Mouse (Mus musculus) forelimb bud, embryonic 11.5 days (tissue): ENCODE data around the gene Mrvi1.
"Not testable (repeated sequence)": the region's sequence is repeated elsewhere in the genome, so short reads cannot be mapped to it uniquely, and the experiment has no call there.

ENCODE experiments used
- DNase-seq: peaks from one replicate; pipeline ENCODE4 v3.0.0-alpha.2; 2012; ENCODE audit warnings: low read depth, low spot score

Gene Mrvi1

DNA sequence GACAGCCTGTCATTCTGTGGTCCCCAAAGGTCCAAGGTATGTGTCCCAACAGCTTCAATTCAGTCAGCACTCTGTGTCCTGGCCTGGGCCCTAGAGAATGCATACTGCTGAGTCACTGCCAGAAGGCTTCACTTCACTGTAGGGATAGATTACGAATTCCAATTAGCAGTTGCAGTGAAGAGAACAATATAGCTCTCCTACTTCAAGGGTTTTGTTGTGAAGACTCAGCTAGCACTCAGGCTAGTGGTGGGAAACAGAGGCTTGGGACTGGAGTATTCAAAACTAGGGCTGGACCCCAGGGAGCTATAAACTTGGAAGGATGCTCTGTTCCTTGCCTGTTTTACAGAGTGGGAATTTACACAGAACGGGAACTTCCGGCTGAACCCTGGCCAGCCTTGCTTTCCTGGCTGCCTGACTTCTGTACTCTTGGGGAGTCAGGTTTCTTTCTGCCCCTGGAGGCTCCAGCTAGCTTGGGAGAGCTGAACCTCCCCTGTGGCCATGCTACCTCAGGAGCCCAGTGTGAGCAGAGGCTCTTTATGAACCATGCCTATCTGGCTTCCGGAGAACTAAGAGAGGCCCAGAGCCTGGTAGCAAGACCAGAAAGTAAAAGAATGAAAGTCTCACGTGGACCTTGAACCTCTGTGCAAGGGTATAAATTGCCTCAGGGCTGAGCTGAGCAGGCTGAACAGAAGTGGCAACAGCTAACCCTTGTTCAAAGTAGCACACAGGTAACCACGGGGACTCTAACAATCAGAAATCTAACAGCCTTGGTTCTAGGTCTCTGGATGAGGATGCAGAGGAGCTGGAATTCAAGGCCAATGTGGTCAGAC is 40.3 kb downstream of the Mrvi1 start:
- peak; percentile 49 for DNase-seq

DNA sequence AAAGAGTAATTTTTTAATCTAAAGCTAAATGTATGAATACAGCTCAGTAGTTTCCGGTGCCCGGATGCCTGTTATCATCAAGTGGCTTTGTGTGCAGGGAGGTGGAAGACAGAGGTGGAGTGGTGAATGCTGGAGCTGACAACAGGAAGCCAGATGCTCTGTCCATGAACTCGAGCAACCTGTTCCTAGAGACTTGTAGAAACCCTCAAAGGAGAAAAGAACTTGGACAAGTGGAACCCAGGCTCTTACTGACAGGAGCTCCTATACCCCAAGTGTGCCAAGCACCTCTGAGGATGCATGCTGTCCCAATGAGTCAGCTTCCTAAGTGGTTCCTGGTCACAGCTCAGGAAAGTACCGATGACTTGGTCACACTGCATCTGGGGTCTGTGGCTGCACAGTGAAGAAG is 41.1 kb downstream of the Mrvi1 start:
- no peak for DNase-seq

GRCm38 (mm10) chr7:110935815-110936762 is 46.2 kb downstream of the Mrvi1 start:
- DNase-seq: no peak

GRCm38 (mm10) chr7:110933999-110934398 is 48.3 kb downstream of the Mrvi1 start:
- DNase-seq: no peak

DNA sequence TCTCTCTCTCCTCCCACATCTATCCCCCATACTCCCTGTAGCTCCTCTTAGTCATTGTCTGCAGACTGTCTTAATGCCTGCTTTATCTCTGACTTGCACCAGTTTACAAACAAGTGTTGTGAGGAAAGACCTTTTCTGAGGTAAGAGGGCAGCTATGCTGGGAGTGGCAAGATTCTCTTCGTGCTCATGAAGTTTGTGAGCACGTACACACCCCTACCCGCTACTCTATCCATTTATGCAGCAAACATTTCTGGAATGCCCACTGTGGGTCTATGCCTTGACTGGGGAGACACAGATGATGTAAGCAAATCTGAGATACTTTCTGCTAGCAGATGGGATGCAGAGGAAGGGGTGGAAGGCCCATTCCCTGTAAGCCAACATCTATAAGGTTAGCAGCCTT is 48.9 kb downstream of the Mrvi1 start:
- no peak for DNase-seq

DNA sequence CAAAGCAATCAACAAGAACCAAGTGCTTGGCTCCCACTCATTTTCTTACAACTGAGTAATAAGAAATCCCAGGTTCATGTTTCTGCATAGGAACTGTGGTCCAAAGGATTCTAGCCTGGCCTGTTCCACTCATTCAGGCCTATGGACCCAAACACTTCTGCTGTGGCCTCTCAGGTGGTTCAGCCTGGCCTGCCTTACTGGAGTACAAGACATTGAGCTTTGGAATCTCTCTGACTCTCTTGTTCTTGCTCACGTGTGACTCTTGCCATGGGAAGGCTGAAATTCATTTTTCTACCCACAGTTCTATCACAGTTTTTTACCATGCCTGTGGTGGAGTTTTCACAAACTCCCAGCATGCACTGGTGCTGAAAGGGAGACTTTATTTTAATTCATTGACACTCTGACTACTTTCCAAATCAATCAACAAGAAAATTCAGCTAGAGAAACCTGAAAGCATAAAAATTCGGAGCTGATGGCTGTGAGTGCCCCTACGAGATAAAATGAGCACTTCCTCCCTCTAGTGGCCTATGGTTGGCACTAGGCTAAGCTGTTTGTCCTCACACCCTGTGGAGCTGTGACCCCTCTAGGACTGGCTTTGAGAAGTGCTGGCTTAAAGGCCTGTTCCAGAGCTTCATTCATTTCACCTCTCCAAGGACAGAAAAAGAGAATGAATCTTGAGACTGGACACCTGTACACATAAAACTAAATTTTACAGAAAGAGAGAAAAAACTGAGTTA is 52.0 kb downstream of the Mrvi1 start:
- DNase-seq: peak; percentile 19

GRCm38 (mm10) chr7:110926562-110926961 is 55.7 kb downstream of the Mrvi1 start:
- no peak for DNase-seq

DNA sequence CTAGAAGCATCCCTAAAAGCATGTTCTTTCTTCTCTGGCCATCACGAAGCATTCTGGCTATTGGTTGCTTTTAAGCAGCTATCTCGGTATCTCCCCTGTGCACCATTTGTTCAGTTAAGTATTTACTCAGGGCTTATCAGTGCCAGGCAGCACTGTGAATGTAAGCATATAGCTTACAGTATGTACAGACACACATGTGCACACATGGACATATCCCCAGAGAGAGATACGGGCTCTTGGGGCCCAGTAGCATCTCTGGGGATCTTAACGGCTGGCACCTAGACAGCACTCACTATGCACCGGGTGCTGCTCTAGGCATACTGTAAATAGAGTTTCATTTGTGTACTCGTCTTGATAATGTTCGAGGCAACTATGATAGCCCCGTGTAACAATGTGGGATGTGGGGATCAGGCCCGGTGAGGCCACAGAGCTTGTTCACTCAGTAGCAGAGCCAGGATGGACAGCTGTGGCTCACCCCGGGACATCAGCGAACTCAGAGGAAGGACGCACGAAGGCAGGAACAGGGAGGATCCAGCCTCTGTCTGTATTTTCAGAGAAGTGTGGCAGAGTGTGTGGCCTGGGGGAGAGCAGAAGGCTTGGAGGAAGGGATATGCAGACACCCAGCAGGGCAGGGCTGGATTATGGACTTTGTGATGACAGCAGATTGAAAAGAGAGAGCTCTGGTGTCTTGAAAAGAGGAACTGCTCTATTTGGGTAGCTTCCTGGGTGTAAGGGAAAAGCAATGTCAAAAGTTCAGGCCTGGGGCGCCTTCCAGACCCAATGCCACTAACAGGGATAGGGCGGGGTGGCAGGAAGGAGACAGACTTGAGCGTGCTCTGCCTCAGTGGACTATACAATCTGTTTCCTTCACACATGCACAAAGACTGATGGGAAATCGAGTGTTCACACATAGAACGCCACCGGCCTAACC is 61.7 kb downstream of the Mrvi1 start:
- DNase-seq: no peak

- DNase-seq: no peak
These were observed 62.5 kb downstream of the Mrvi1 start for GRCm38 (mm10) chr7:110919721-110920120.

- DNase-seq: no peak
These were observed 66.3 kb downstream of the Mrvi1 start for GRCm38 (mm10) chr7:110915913-110916312.

GRCm38 (mm10) chr7:110914531-110914930 is 67.7 kb downstream of the Mrvi1 start:
- no peak for DNase-seq

DNA sequence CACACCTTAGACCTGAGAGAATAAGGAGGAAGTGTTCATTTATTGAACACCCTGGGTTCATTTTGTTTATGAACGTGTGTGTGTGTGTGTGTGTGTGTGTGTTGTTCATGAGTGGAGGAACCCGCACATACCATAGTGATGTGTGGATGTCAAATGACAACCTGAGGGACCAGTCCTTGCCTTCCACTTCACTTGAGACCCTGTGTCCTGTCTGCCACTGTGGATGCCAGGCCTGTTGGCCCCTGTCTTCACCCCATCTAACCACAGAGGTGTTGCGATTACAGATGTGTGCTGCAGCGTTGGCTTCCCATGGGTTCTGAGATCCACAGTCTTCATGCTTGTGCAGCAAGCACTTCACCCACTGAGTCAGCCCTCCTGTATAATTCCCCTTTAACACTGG is 68.5 kb downstream of the Mrvi1 start:
- DNase-seq: no peak

- no peak for DNase-seq
These were observed 73.8 kb downstream of the Mrvi1 start for GRCm38 (mm10) chr7:110908209-110909144.

DNA sequence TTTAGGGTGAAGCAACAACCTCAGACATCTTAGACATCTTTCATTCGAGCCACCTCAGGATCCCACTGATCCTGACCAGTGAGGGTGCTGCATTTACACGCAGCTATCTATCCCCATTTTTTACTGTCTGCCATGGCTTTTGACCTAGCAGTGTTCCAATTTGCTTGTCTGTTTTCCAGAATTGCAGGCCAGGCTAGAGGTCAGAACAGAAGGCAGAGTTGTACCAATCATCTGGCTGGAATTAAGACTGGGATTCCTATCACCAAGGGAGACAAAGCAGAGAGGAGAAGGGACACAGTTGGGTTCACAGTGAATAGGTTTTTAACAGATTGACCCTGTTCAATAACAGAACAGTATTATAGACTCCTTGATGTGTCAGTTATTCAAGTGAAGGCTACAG is 75.7 kb downstream of the Mrvi1 start:
- no peak for DNase-seq

DNA sequence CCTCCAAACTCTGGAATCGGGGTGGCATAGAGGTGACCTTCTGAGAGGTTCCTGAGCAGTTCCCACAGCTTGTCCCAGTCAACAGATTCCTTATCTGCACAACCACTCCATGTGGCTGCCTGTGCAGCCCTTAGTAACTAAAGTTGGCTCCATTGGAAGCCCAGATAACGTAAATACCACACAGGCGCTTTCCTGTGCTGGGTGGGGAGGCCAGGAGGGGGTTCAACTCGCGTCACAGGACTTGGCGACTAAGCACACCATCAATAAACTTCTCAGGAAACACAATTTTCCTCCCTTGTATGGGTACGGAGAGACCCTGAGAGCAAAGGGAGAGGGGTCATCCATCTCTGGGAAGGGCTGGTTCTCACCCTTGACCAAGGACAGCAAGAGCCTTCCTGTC is 79.0 kb downstream of the Mrvi1 start:
- DNase-seq: no peak

GRCm38 (mm10) chr7:110897202-110897601 is 85.1 kb downstream of the Mrvi1 start:
- DNase-seq: no peak

- DNase-seq: no peak
These were observed 85.8 kb downstream of the Mrvi1 start for GRCm38 (mm10) chr7:110896453-110896852.

DNA sequence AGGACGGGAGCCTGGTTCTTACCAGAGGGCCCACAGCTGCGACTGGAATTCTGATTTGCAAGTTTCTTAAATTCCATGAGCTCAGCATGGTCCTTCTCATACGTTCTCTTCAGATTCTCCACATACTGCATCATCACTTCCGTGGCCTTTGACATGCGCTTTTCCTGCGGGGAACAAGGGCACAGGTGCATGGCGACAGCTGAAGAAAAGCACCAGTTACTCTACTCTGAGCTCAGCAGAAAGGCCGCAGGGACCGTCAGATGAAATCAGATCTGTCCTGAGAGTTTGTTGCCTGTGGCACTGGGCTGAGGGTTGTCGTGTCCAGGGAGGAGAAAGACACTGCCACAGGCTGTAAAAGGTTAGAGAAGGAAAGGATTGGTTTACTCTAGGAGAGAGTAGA is 86.5 kb downstream of the Mrvi1 start:
- DNase-seq: not testable (repeated sequence)

DNA sequence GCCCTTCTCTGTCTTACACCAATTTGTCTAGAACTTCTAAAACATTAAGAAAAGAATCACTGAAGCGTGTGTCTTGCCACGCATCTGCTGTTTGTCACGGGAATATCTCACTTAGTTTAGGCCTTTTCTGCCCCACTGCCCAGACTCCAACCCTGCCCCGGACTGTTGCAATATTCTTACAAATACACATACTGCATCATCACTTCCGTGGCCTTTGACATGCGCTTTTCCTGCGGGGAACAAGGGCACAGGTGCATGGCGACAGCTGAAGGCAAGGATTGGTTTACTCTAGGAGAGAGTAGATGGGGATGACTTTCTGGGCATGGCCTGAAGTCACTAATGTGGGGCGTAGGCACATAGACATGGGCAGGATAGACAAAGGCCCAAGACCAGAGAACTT is 87.6 kb downstream of the Mrvi1 start:
- no peak for DNase-seq
